Mouse (Mus musculus): Measurements from ENCODE around the gene Itgb7. TPM values are rescaled to one million over a fixed set of nuclear protein-coding genes. Genes with fewer than 3 reads are reported as not detected.
A peak's percentile ranks its signal among the peaks of the same experiment; 100 is the strongest.

The Itgb7 gene
- polyA plus RNA-seq, 1 experiment from 2014 or later, result 1.1 TPM

- DNase-seq (ENCODE audit: low spot score) (no peak), ATAC-seq (replicated peaks; ENCODE audit: low FRiP score) (no peak)
- Histone ChIP-seq H3K9me3 (ENCODE audit: control insufficient read depth, low read length) (no peaks in the 10 kb centered on the region), H3K4me2 (ENCODE audit: low read depth, low read length, severe bottlenecking) (no peak overlapping the region), H3K27me3 (ENCODE audit: control insufficient read depth, insufficient read depth, low read length) (no peaks in the 10 kb centered on the region), H3K36me3 (ENCODE audit: control insufficient read depth, insufficient read depth, low read length) (no peaks in the 10 kb centered on the region), H3K4me3 (ENCODE audit: low read depth, low read length) (no peak overlapping the region), H3K4me1 (replicated peaks; ENCODE audit: control insufficient read depth, insufficient read depth, low read length) (no peaks in the 10 kb centered on the region), H3K27ac (ENCODE audit: low read depth, low read length) (no peak overlapping the region), H3K9ac (ENCODE audit: low read length) (no peak overlapping the region)
- 64% methylated on average over 6 of the region's 6 CpGs for WGBS
Measured at GRCm38 (mm10) chr15:102188883-102189282, 42.9 kb downstream of the Itgb7 start.

- no peak overlapping the region for H3K27ac ChIP-seq (ENCODE audit: low read depth, low read length)
- 92% methylated on average over 10 of the region's 10 CpGs for WGBS
Measured at GRCm38 (mm10) chr15:102188096-102188495, 43.6 kb downstream of the Itgb7 start.

GRCm38 (mm10) chr15:102186239-102186638 is 45.5 kb downstream of the Itgb7 start:
- H3K27ac ChIP-seq (ENCODE audit: low read depth, low read length), result no peak overlapping the region
- no peaks in the 10 kb centered on the region for H3K36me3 ChIP-seq (ENCODE audit: control insufficient read depth, insufficient read depth, low read length)
- WGBS, result 87% methylated on average over 11 of the region's 11 CpGs
- ATAC-seq (replicated peaks; ENCODE audit: low FRiP score), result no peak
- no peak overlapping the region for H3K4me3 ChIP-seq (ENCODE audit: low read depth, low read length)
- H3K9me3 ChIP-seq (ENCODE audit: control insufficient read depth, low read length), result no peaks in the 10 kb centered on the region
- no peak for DNase-seq (ENCODE audit: low spot score)
- H3K4me2 ChIP-seq (ENCODE audit: low read depth, low read length, severe bottlenecking), result no peak overlapping the region
- no peak overlapping the region for H3K9ac ChIP-seq (ENCODE audit: low read length)
- no peaks in the 10 kb centered on the region for H3K27me3 ChIP-seq (ENCODE audit: control insufficient read depth, insufficient read depth, low read length)
- no peaks in the 10 kb centered on the region for H3K4me1 ChIP-seq (replicated peaks; ENCODE audit: control insufficient read depth, insufficient read depth, low read length)

More at GRCm38 (mm10) chr15:102188096-102188495, 43.6 kb downstream of the Itgb7 start:
- Histone ChIP-seq H3K4me3 (ENCODE audit: low read depth, low read length) (no peak overlapping the region), H3K9me3 (ENCODE audit: control insufficient read depth, low read length) (no peaks in the 10 kb centered on the region), H3K4me2 (ENCODE audit: low read depth, low read length, severe bottlenecking) (no peak overlapping the region), H3K9ac (ENCODE audit: low read length) (no peak overlapping the region), H3K36me3 (ENCODE audit: control insufficient read depth, insufficient read depth, low read length) (no peaks in the 10 kb centered on the region), H3K4me1 (replicated peaks; ENCODE audit: control insufficient read depth, insufficient read depth, low read length) (no peaks in the 10 kb centered on the region), H3K27me3 (ENCODE audit: control insufficient read depth, insufficient read depth, low read length) (no peaks in the 10 kb centered on the region)
- DNase-seq (ENCODE audit: low spot score) (no peak), ATAC-seq (replicated peaks; ENCODE audit: low FRiP score) (no peak)

GRCm38 (mm10) chr15:102183076-102183475 is 48.7 kb downstream of the Itgb7 start:
- ATAC-seq (replicated peaks; ENCODE audit: low FRiP score) (no peak), DNase-seq (ENCODE audit: low spot score) (no peak)
- H3K9ac ChIP-seq (ENCODE audit: low read length), result no peak overlapping the region
- WGBS, result 87% methylated on average over 3 of the region's 3 CpGs
- H3K36me3 ChIP-seq (ENCODE audit: control insufficient read depth, insufficient read depth, low read length), result no peaks in the 10 kb centered on the region
- H3K4me3 ChIP-seq (ENCODE audit: low read depth, low read length), result no peak overlapping the region
- H3K27me3 ChIP-seq (ENCODE audit: control insufficient read depth, insufficient read depth, low read length), result no peaks in the 10 kb centered on the region
- no peak overlapping the region for H3K4me2 ChIP-seq (ENCODE audit: low read depth, low read length, severe bottlenecking)
- no peaks in the 10 kb centered on the region for H3K9me3 ChIP-seq (ENCODE audit: control insufficient read depth, low read length)
- H3K4me1 ChIP-seq (replicated peaks; ENCODE audit: control insufficient read depth, insufficient read depth, low read length), result no peaks in the 10 kb centered on the region
- H3K27ac ChIP-seq (ENCODE audit: low read depth, low read length), result no peak overlapping the region

- Histone ChIP-seq H3K4me2 (ENCODE audit: low read depth, low read length, severe bottlenecking) (no peak overlapping the region), H3K9me3 (ENCODE audit: control insufficient read depth, low read length) (no peaks in the 10 kb centered on the region), H3K4me3 (ENCODE audit: low read depth, low read length) (no peak overlapping the region), H3K27ac (ENCODE audit: low read depth, low read length) (no peak overlapping the region), H3K27me3 (ENCODE audit: control insufficient read depth, insufficient read depth, low read length) (no peaks in the 10 kb centered on the region), H3K9ac (ENCODE audit: low read length) (no peak overlapping the region), H3K36me3 (ENCODE audit: control insufficient read depth, insufficient read depth, low read length) (no peaks in the 10 kb centered on the region), H3K4me1 (replicated peaks; ENCODE audit: control insufficient read depth, insufficient read depth, low read length) (no peaks in the 10 kb centered on the region)
- whole genome bisulfite sequencing, result 92% methylated on average over 14 of the region's 14 CpGs
- ATAC-seq (replicated peaks; ENCODE audit: low FRiP score) (no peak), DNase-seq (ENCODE audit: low spot score) (no peak)
Measured at GRCm38 (mm10) chr15:102179924-102180323, 51.8 kb downstream of the Itgb7 start.

GRCm38 (mm10) chr15:102179106-102179505 is 52.6 kb downstream of the Itgb7 start:
- Histone ChIP-seq H3K36me3 (ENCODE audit: control insufficient read depth, insufficient read depth, low read length) (no peaks in the 10 kb centered on the region), H3K4me2 (ENCODE audit: low read depth, low read length, severe bottlenecking) (no peak overlapping the region), H3K4me1 (replicated peaks; ENCODE audit: control insufficient read depth, insufficient read depth, low read length) (no peaks in the 10 kb centered on the region), H3K27ac (ENCODE audit: low read depth, low read length) (no peak overlapping the region), H3K9me3 (ENCODE audit: control insufficient read depth, low read length) (no peaks in the 10 kb centered on the region), H3K4me3 (ENCODE audit: low read depth, low read length) (no peak overlapping the region), H3K9ac (ENCODE audit: low read length) (no peak overlapping the region), H3K27me3 (ENCODE audit: control insufficient read depth, insufficient read depth, low read length) (no peaks in the 10 kb centered on the region)
- 74% methylated on average over 9 of the region's 9 CpGs for WGBS
- ATAC-seq (replicated peaks; ENCODE audit: low FRiP score) (no peak), DNase-seq (ENCODE audit: low spot score) (no peak)

- whole genome bisulfite sequencing, result 15% methylated on average over 6 of the region's 6 CpGs
- Histone ChIP-seq H3K4me2 (ENCODE audit: low read depth, low read length, severe bottlenecking) (no peak overlapping the region), H3K9me3 (ENCODE audit: control insufficient read depth, low read length) (no peaks in the 10 kb centered on the region), H3K36me3 (ENCODE audit: control insufficient read depth, insufficient read depth, low read length) (no peaks in the 10 kb centered on the region), H3K27me3 (ENCODE audit: control insufficient read depth, insufficient read depth, low read length) (no peaks in the 10 kb centered on the region), H3K27ac (ENCODE audit: low read depth, low read length) (no peak overlapping the region), H3K9ac (ENCODE audit: low read length) (no peak overlapping the region), H3K4me3 (ENCODE audit: low read depth, low read length) (no peak overlapping the region), H3K4me1 (replicated peaks; ENCODE audit: control insufficient read depth, insufficient read depth, low read length) (no peaks in the 10 kb centered on the region)
- ATAC-seq (replicated peaks; ENCODE audit: low FRiP score) (no peak), DNase-seq (ENCODE audit: low spot score) (peak; percentile 79)
Measured at GRCm38 (mm10) chr15:102178279-102178678, 53.5 kb downstream of the Itgb7 start.

- DNase-seq (ENCODE audit: low spot score) (no peak), ATAC-seq (replicated peaks; ENCODE audit: low FRiP score) (no peak)
- Histone ChIP-seq H3K4me3 (ENCODE audit: low read depth, low read length) (no peak overlapping the region), H3K4me1 (replicated peaks; ENCODE audit: control insufficient read depth, insufficient read depth, low read length) (no peaks in the 10 kb centered on the region), H3K9me3 (ENCODE audit: control insufficient read depth, low read length) (no peaks in the 10 kb centered on the region), H3K4me2 (ENCODE audit: low read depth, low read length, severe bottlenecking) (no peak overlapping the region), H3K27me3 (ENCODE audit: control insufficient read depth, insufficient read depth, low read length) (no peaks in the 10 kb centered on the region), H3K9ac (ENCODE audit: low read length) (no peak overlapping the region), H3K27ac (ENCODE audit: low read depth, low read length) (no peak overlapping the region), H3K36me3 (ENCODE audit: control insufficient read depth, insufficient read depth, low read length) (no peaks in the 10 kb centered on the region)
- 89% methylated on average over 8 of the region's 8 CpGs for WGBS
Measured at GRCm38 (mm10) chr15:102177417-102177816, 54.3 kb downstream of the Itgb7 start.

- no peak overlapping the region for H3K4me2 ChIP-seq (ENCODE audit: low read depth, low read length, severe bottlenecking)
- no peak overlapping the region for H3K27ac ChIP-seq (ENCODE audit: low read depth, low read length)
- whole genome bisulfite sequencing, result 89% methylated on average over 7 of the region's 7 CpGs
- H3K4me1 ChIP-seq (replicated peaks; ENCODE audit: control insufficient read depth, insufficient read depth, low read length), result no peaks in the 10 kb centered on the region
- H3K4me3 ChIP-seq (ENCODE audit: low read depth, low read length), result no peak overlapping the region
- no peak overlapping the region for H3K9ac ChIP-seq (ENCODE audit: low read length)
- H3K27me3 ChIP-seq (ENCODE audit: control insufficient read depth, insufficient read depth, low read length), result no peaks in the 10 kb centered on the region
- no peak for ATAC-seq (replicated peaks; ENCODE audit: low FRiP score)
- no peak for DNase-seq (ENCODE audit: low spot score)
- no peaks in the 10 kb centered on the region for H3K9me3 ChIP-seq (ENCODE audit: control insufficient read depth, low read length)
- H3K36me3 ChIP-seq (ENCODE audit: control insufficient read depth, insufficient read depth, low read length), result no peaks in the 10 kb centered on the region
Measured at GRCm38 (mm10) chr15:102176571-102177316, 55.0 kb downstream of the Itgb7 start.
